Mouse (Mus musculus): ENCODE data around the gene Trhr2. TPM values are rescaled to one million over a fixed set of nuclear protein-coding genes. Genes with fewer than 3 reads are reported as not detected.

Trhr2 gene
- polyA plus RNA-seq, 1 experiment from 2014 or later: not detected

- H3K27ac ChIP-seq (replicated peaks): peak overlapping the region; percentile 52
- peaks cover 51% of the 10 kb centered on the region for H3K27me3 ChIP-seq (ENCODE audit: low read depth, poor library complexity, severe bottlenecking)
- peaks cover 82% of the 10 kb centered on the region for H3K4me1 ChIP-seq
Measured at GRCm38 (mm10) chr8:122322792-122323191, 37.8 kb downstream of the Trhr2 start.

DNA sequence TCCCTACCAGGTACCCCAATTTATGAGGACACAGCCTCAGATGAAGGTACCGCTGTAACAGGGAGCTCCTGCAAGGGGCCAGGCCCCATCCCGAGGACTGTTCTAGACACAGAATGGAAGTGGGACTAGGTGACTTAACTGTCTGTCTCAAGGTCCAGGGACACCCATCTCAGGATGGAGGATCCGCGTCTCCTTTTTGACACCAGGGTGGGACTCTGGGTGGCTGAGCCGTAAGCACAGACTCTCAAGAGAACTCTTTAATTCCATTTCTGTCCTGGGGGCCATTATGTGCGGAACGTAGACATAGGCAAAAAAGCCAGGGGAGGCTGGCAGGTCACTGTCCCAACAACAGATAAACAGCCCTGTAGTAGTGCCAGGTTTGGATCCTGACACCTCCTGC is 38.4 kb downstream of the Trhr2 start:
- Histone ChIP-seq H3K9me3 (replicated peaks) (no peaks in the 10 kb centered on the region), H3K36me3 (no peaks in the 10 kb centered on the region), H3K27me3 (ENCODE audit: low read depth, poor library complexity, severe bottlenecking) (peaks cover 46% of the 10 kb centered on the region), H3K4me1 (peaks cover 88% of the 10 kb centered on the region), H3K27ac (replicated peaks) (peak overlapping the region; percentile 52; the same call in 1 of the 2 replicates), H3K4me3 (no peak overlapping the region)
- 92% methylated on average over 7 of the region's 7 CpGs for WGBS
- DNase-seq (ENCODE audit: low spot score): no peak

More at GRCm38 (mm10) chr8:122322792-122323191, 37.8 kb downstream of the Trhr2 start:
- DNase-seq (ENCODE audit: low spot score): no peak
- no peak overlapping the region for H3K4me3 ChIP-seq
- WGBS: 65% methylated on average over 11 of the region's 11 CpGs
- H3K36me3 ChIP-seq: no peaks in the 10 kb centered on the region
- H3K9me3 ChIP-seq (replicated peaks): no peaks in the 10 kb centered on the region

- no peak overlapping the region for H3K4me3 ChIP-seq
- no peaks in the 10 kb centered on the region for H3K9me3 ChIP-seq (replicated peaks)
- H3K27me3 ChIP-seq (ENCODE audit: low read depth, poor library complexity, severe bottlenecking): peaks cover 41% of the 10 kb centered on the region
- 68% methylated on average over 10 of the region's 10 CpGs for WGBS
- peaks cover 93% of the 10 kb centered on the region for H3K4me1 ChIP-seq
- DNase-seq (ENCODE audit: low spot score): no peak
- H3K36me3 ChIP-seq: no peaks in the 10 kb centered on the region
- 0 out of 2 replicates have a peak overlapping the region, but pooled peaks have one; percentile 52 for H3K27ac ChIP-seq (replicated peaks)
Measured at GRCm38 (mm10) chr8:122321455-122321921, 39.1 kb downstream of the Trhr2 start.

DNA sequence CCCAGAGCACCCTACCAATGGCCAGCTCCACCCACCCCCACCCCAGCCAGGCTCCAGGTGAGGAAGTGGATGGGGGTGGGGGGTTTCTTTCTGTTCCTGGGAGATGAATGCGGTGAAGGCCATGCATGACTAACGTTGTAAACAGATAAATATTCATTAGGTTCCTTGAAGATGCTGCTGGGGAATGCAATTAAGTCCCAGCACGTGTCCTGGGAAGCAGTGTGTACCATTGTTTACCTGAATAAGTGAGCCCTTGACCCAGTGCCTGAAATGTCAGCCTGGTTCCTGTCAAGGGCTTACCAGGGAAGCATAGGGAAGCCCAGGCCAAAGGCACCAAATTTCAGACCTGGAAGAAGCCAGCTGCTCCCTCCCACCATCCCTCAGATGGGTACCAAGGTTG is 40.0 kb downstream of the Trhr2 start:
- no peak for DNase-seq (ENCODE audit: low spot score)
- H3K9me3 ChIP-seq (replicated peaks): no peaks in the 10 kb centered on the region
- peaks cover 87% of the 10 kb centered on the region for H3K4me1 ChIP-seq
- no peaks in the 10 kb centered on the region for H3K36me3 ChIP-seq
- H3K27ac ChIP-seq (replicated peaks): 0 out of 2 replicates have a peak overlapping the region, but pooled peaks have one; percentile 52
- 18% methylated on average over 3 of the region's 3 CpGs for WGBS
- peaks cover 32% of the 10 kb centered on the region for H3K27me3 ChIP-seq (ENCODE audit: low read depth, poor library complexity, severe bottlenecking)
- H3K4me3 ChIP-seq: no peak overlapping the region

DNA sequence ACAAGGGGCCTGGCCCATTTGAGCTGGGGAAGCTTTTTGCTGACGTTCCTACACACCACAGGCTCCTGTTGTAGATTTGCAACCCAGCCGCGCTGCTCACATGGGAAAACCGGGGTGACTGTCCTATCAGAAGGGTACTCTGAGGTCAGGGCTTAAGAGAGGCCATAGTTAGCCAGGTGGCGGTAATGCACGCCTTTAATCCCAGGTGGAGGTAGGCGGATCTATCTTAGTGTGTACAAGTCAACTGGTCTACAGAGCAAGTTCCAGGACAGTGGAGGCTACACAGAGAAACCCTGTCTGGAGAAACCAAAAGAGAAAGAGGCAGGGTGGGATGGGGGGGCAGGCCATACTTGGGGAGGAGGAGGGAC is 40.9 kb downstream of the Trhr2 start:
- H3K27ac ChIP-seq (replicated peaks): peak overlapping the region; percentile 30; the same call in 1 of the 2 replicates

GRCm38 (mm10) chr8:122319045-122319707 is 41.4 kb downstream of the Trhr2 start:
- Histone ChIP-seq H3K36me3 (no peaks in the 10 kb centered on the region), H3K27me3 (ENCODE audit: low read depth, poor library complexity, severe bottlenecking) (peaks cover 21% of the 10 kb centered on the region; the same call in 1 of the 2 replicates), H3K9me3 (replicated peaks) (no peaks in the 10 kb centered on the region), H3K4me3 (no peak overlapping the region), H3K27ac (replicated peaks) (peak overlapping the region; percentile 43), H3K4me1 (peaks cover 82% of the 10 kb centered on the region)
- 73% methylated on average over 11 of the region's 11 CpGs for WGBS
- DNase-seq (ENCODE audit: low spot score): no peak

More for the DNA sequence above, 40.9 kb downstream of the Trhr2 start:
- no peak for DNase-seq (ENCODE audit: low spot score)
- Histone ChIP-seq H3K9me3 (replicated peaks) (no peaks in the 10 kb centered on the region), H3K4me1 (peaks cover 83% of the 10 kb centered on the region), H3K4me3 (no peak overlapping the region), H3K36me3 (no peaks in the 10 kb centered on the region), H3K27me3 (ENCODE audit: low read depth, poor library complexity, severe bottlenecking) (peaks cover 24% of the 10 kb centered on the region)
- 74% methylated on average over 7 of the region's 7 CpGs for WGBS

DNA sequence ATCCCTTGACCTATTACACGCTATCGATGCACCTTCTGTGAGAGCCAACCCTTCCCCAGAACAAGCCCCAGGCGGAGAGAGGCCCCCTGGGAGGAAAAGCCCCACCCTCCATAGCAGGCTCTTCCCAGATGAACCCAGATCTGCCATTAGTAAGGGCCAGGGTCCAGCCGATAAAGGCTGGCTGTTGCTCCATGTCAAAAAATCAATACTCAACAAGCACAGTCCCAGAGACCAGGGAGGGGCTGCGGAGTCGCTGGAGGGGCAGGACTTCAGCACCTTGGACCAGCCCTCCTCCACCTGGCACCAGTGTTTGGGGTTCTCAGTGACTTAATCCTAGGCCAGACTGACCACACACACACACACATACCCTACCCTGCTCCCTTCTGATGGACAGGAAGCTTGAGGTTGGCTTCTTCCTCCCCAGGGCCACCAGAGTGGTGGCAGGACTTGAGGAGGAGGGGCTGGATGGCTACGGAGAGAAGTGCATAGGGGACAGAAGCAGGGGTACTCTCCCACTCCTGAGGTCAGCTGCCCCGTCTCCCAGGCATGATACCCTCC is 42.5 kb downstream of the Trhr2 start:
- H3K27me3 ChIP-seq (ENCODE audit: low read depth, poor library complexity, severe bottlenecking): 0 out of 2 replicates have a peak, but pooled peaks cover 13% of the 10 kb centered on the region
- no peak overlapping the region for H3K4me3 ChIP-seq
- H3K9me3 ChIP-seq (replicated peaks): no peaks in the 10 kb centered on the region
- H3K36me3 ChIP-seq: no peaks in the 10 kb centered on the region
- peaks cover 83% of the 10 kb centered on the region for H3K4me1 ChIP-seq
- H3K27ac ChIP-seq (replicated peaks): peak overlapping the region; percentile 46
- DNase-seq (ENCODE audit: low spot score): no peak
- WGBS: 48% methylated on average over 8 of the region's 8 CpGs

GRCm38 (mm10) chr8:122316402-122316801 is 44.1 kb downstream of the Trhr2 start:
- Histone ChIP-seq H3K36me3 (no peaks in the 10 kb centered on the region), H3K4me1 (peaks cover 75% of the 10 kb centered on the region), H3K9me3 (replicated peaks) (no peaks in the 10 kb centered on the region), H3K4me3 (no peak overlapping the region), H3K27me3 (ENCODE audit: low read depth, poor library complexity, severe bottlenecking) (0 out of 2 replicates have a peak, but pooled peaks cover 1% of the 10 kb centered on the region), H3K27ac (replicated peaks) (0 out of 2 replicates have a peak overlapping the region, but pooled peaks have one; percentile 47)
- no peak for DNase-seq (ENCODE audit: low spot score)
- WGBS: 53% methylated on average over 2 of the region's 2 CpGs

DNA sequence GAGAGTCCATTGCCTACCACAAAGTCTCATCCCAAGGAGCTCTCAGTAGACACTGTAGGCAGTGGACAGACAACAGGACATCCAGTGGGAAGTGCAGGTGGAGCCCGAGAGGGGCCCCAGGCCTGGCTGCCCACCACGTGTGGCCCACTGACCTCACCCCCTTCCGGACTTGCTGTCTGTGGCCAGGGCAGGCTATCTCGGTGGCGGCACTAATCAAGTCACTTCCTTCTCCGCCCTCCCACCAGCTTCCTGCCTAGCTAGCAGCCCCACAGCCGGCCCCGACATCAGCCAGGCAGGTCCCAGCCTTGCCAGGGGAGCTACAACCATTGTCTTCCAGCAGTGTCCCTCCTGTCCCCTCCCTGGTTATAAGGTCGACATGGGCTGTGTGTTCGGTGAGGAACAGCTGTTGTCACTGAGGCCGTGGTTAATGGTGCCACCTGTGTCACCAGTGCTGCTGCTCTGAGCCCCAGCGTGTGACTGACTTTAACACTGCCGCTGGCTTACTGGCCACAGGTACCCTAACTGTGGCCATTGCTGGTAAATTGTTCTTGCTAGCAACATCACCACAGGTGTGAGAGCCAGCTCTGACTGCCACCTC is 45.5 kb downstream of the Trhr2 start:
- Histone ChIP-seq H3K27me3 (ENCODE audit: low read depth, poor library complexity, severe bottlenecking) (no peaks in the 10 kb centered on the region), H3K9me3 (replicated peaks) (no peaks in the 10 kb centered on the region), H3K36me3 (no peaks in the 10 kb centered on the region), H3K4me3 (no peak overlapping the region), H3K4me1 (peaks cover 60% of the 10 kb centered on the region), H3K27ac (replicated peaks) (no peak overlapping the region; the same call in 1 of the 2 replicates)
- DNase-seq (ENCODE audit: low spot score): no peak
- WGBS: 79% methylated on average over 13 of the region's 13 CpGs

GRCm38 (mm10) chr8:122313310-122313709 is 47.2 kb downstream of the Trhr2 start:
- H3K9me3 ChIP-seq (replicated peaks): no peaks in the 10 kb centered on the region
- DNase-seq (ENCODE audit: low spot score): no peak
- H3K4me3 ChIP-seq: no peak overlapping the region
- H3K4me1 ChIP-seq: peaks cover 44% of the 10 kb centered on the region
- H3K27me3 ChIP-seq (ENCODE audit: low read depth, poor library complexity, severe bottlenecking): no peaks in the 10 kb centered on the region
- H3K27ac ChIP-seq (replicated peaks): peak overlapping the region; percentile 55
- H3K36me3 ChIP-seq: 0 out of 2 replicates have a peak, but pooled peaks cover 2% of the 10 kb centered on the region
- 74% methylated on average over 12 of the region's 12 CpGs for WGBS

DNA sequence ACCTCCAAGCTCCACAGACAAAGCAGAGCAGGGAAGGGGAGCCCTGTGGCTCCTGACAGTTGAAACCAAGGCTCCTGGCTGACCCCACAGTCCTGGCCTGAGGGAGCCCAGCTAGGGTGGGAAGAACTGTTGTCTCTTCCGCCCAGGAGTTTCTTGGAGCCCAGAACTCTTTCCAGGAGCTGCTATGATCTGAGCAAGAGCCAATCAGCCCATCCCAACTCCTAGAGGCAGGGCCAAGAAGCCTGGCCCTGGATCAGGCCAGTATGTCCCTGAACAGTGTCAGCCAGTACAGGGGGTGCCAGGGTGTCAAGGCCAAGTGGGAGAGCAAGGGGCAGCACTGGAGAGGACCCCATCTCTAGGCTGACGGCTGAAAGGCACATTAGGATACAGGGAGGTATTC is 48.0 kb downstream of the Trhr2 start:
- peak overlapping the region; percentile 55 for H3K27ac ChIP-seq (replicated peaks)
- 0 out of 2 replicates have a peak, but pooled peaks cover 2% of the 10 kb centered on the region for H3K36me3 ChIP-seq
- peaks cover 37% of the 10 kb centered on the region for H3K4me1 ChIP-seq
- no peak for DNase-seq (ENCODE audit: low spot score)
- no peaks in the 10 kb centered on the region for H3K9me3 ChIP-seq (replicated peaks)
- WGBS: 88% methylated on average over 2 of the region's 2 CpGs
- no peak overlapping the region for H3K4me3 ChIP-seq
- no peaks in the 10 kb centered on the region for H3K27me3 ChIP-seq (ENCODE audit: low read depth, poor library complexity, severe bottlenecking)

GRCm38 (mm10) chr8:122311115-122311514 is 49.4 kb downstream of the Trhr2 start:
- WGBS: 92% methylated on average over 2 of the region's 2 CpGs
- peak overlapping the region; percentile 33; the same call in 1 of the 2 replicates for H3K27ac ChIP-seq (replicated peaks)

More at GRCm38 (mm10) chr8:122311115-122311514, 49.4 kb downstream of the Trhr2 start:
- no peak overlapping the region for H3K4me3 ChIP-seq
- H3K36me3 ChIP-seq: 0 out of 2 replicates have a peak, but pooled peaks cover 2% of the 10 kb centered on the region
- no peaks in the 10 kb centered on the region for H3K27me3 ChIP-seq (ENCODE audit: low read depth, poor library complexity, severe bottlenecking)
- DNase-seq (ENCODE audit: low spot score): no peak
- no peaks in the 10 kb centered on the region for H3K9me3 ChIP-seq (replicated peaks)
- H3K4me1 ChIP-seq: peaks cover 35% of the 10 kb centered on the region
